Mouse (Mus musculus): Measurements from ENCODE around the gene Ikzf5.

Gene Ikzf5

DNA sequence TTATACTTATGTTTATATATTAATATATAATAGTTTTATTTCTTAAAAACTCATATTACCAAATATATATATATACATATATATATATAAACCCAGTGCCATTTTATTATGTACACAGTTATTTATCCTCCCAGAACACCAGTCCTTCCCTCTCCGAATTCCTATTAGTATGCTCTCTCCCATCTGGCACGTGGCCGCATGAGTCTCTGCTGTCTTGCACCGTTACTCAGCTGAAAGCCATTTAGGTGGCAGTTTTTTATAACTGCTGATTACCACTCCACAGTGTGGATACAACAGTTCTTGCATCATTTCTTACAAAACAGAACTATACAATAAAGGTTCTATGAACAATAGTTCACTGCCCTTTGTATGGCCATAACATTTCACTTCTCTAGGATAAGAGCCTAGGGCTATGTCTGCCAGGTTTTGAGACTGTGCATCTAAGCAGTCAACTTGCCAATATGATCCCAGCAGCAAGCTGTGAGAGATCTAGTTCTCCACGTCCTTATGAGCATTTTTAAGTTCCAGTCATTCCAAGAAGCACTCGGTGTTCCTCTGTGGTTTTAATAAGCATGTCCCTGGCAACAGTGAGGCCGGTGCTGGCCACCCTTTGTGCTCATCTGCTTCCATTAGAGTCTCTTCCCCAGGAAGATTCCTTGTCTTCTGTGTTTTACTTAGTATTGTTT is 64.3 kb downstream of the Ikzf5 start:
- DNase-seq, result no peak
